Mouse (Mus musculus): ENCODE measurements at regions not wholly inside any gene's neighbourhood (a gene's known extent, or its start where the extent isn't known, plus 50 kb on each side); places are given as distances from the start of the nearest gene placed in this dataset.

DNA sequence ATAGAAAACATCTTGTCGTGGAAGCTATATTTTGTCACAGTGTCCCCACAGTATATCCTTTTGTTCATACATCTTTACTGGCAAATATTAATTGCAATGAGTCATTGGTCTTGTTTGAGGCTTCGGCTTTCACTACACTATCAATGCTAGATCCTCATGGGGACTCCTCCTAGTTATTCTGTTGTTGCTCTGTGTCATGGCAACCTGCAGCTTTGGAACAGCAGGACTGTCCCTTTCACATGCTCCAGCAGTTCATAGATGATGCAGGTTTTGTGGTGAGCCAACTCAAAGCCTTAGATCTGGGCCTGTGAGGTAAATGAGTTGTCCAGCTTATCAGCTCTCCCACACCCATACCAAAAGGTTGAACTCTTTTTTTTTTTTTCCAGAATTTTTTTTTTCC is 172.4 kb downstream of the AW209491 start:
- TF ChIP-seq POLR2A (IDR thresholded peaks at IDR 0.05; ENCODE audit: borderline replicate concordance, extremely low read depth, insufficient read depth, insufficient read length, poor library complexity, severe bottlenecking), result no peak
- TF ChIP-seq CTCF (IDR thresholded peaks at IDR 0.05; ENCODE audit: borderline replicate concordance, extremely low read depth, insufficient read depth, insufficient read length), result no peak

Data from brain, embryonic 14.5 days (tissue).